Mouse (Mus musculus): ENCODE measurements around the gene Rai2. TPM values are rescaled to one million over a fixed set of nuclear protein-coding genes. Genes with fewer than 3 reads are reported as not detected.
"Not testable (repeated sequence)": the region's sequence is repeated elsewhere in the genome, so short reads cannot be mapped to it uniquely, and the experiment has no call there.

The Rai2 gene
- polyA plus RNA-seq, 1 experiment from 2014 or later = 16.3 TPM

- Histone ChIP-seq H3K27me3 (replicated peaks; ENCODE audit: control insufficient read depth, insufficient read depth, low read length) (no peaks in the 10 kb centered on the region; the same call in none of the 2 replicates), H3K36me3 (ENCODE audit: control insufficient read depth, insufficient read depth, low read length) (no peaks in the 10 kb centered on the region), H3K4me3 (ENCODE audit: low read depth, low read length) (no peak overlapping the region), H3K9ac (ENCODE audit: low read length) (no peak overlapping the region), H3K4me1 (replicated peaks; ENCODE audit: control insufficient read depth, insufficient read depth, low read length) (no peaks in the 10 kb centered on the region), H3K9me3 (ENCODE audit: control insufficient read depth, low read length) (no peaks in the 10 kb centered on the region), H3K27ac (ENCODE audit: low read depth) (no peak overlapping the region), H3K4me2 (ENCODE audit: low read length) (no peak overlapping the region)
- no peak for ATAC-seq (replicated peaks; ENCODE audit: low FRiP score, low TSS enrichment, low read depth)
- WGBS = 85% methylated on average over 2 of the region's 2 CpGs
- DNase-seq (ENCODE audit: low spot score) = no peak
Observed at GRCm38 (mm10) chrX:161753514-161753913, 36.6 kb downstream of the Rai2 start.

- no peak overlapping the region for H3K27ac ChIP-seq (ENCODE audit: low read depth)
- no peak overlapping the region for H3K4me2 ChIP-seq (ENCODE audit: low read length)
- H3K9me3 ChIP-seq (ENCODE audit: control insufficient read depth, low read length) = no peaks in the 10 kb centered on the region
- 74% methylated on average over 12 of the region's 12 CpGs for WGBS
- no peak overlapping the region for H3K4me3 ChIP-seq (ENCODE audit: low read depth, low read length)
- H3K36me3 ChIP-seq (ENCODE audit: control insufficient read depth, insufficient read depth, low read length) = no peaks in the 10 kb centered on the region
- DNase-seq (ENCODE audit: low spot score) (no peak), ATAC-seq (replicated peaks; ENCODE audit: low FRiP score, low TSS enrichment, low read depth) (no peak)
- H3K27me3 ChIP-seq (replicated peaks; ENCODE audit: control insufficient read depth, insufficient read depth, low read length) = no peaks in the 10 kb centered on the region
- no peak overlapping the region for H3K9ac ChIP-seq (ENCODE audit: low read length)
- no peaks in the 10 kb centered on the region for H3K4me1 ChIP-seq (replicated peaks; ENCODE audit: control insufficient read depth, insufficient read depth, low read length)
Observed at GRCm38 (mm10) chrX:161776321-161776962, 59.6 kb downstream of the Rai2 start.

- 77% methylated on average over 6 of the region's 6 CpGs for WGBS
- no peak for DNase-seq (ENCODE audit: low spot score)
- Histone ChIP-seq H3K4me1 (replicated peaks; ENCODE audit: control insufficient read depth, insufficient read depth, low read length) (no peaks in the 10 kb centered on the region), H3K4me3 (ENCODE audit: low read depth, low read length) (no peak overlapping the region), H3K9me3 (ENCODE audit: control insufficient read depth, low read length) (no peaks in the 10 kb centered on the region), H3K36me3 (ENCODE audit: control insufficient read depth, insufficient read depth, low read length) (no peaks in the 10 kb centered on the region), H3K9ac (ENCODE audit: low read length) (no peak overlapping the region), H3K27ac (ENCODE audit: low read depth) (no peak overlapping the region), H3K4me2 (ENCODE audit: low read length) (no peak overlapping the region), H3K27me3 (replicated peaks; ENCODE audit: control insufficient read depth, insufficient read depth, low read length) (no peaks in the 10 kb centered on the region)
- no peak for ATAC-seq (replicated peaks; ENCODE audit: low FRiP score, low TSS enrichment, low read depth)
Observed at GRCm38 (mm10) chrX:161780321-161781034, 63.6 kb downstream of the Rai2 start.

- no peaks in the 10 kb centered on the region for H3K36me3 ChIP-seq (ENCODE audit: control insufficient read depth, insufficient read depth, low read length)
- ATAC-seq (replicated peaks; ENCODE audit: low FRiP score, low TSS enrichment, low read depth) (no peak), DNase-seq (ENCODE audit: low spot score) (no peak)
- no peak overlapping the region for H3K27ac ChIP-seq (ENCODE audit: low read depth)
- no peaks in the 10 kb centered on the region for H3K4me1 ChIP-seq (replicated peaks; ENCODE audit: control insufficient read depth, insufficient read depth, low read length)
- no peak overlapping the region for H3K9ac ChIP-seq (ENCODE audit: low read length)
- WGBS = 28% methylated on average over 6 of the region's 6 CpGs
- no peaks in the 10 kb centered on the region for H3K9me3 ChIP-seq (ENCODE audit: control insufficient read depth, low read length)
- H3K4me3 ChIP-seq (ENCODE audit: low read depth, low read length) = no peak overlapping the region
- H3K4me2 ChIP-seq (ENCODE audit: low read length) = no peak overlapping the region
- 0 out of 2 replicates have a peak, but pooled peaks cover 5% of the 10 kb centered on the region for H3K27me3 ChIP-seq (replicated peaks; ENCODE audit: control insufficient read depth, insufficient read depth, low read length)
Observed at GRCm38 (mm10) chrX:161790182-161790581, 73.3 kb downstream of the Rai2 start.

- H3K27ac ChIP-seq (ENCODE audit: low read depth); H3K36me3 ChIP-seq (ENCODE audit: control insufficient read depth, insufficient read depth, low read length); H3K27me3 ChIP-seq (replicated peaks; ENCODE audit: control insufficient read depth, insufficient read depth, low read length); H3K4me2 ChIP-seq (ENCODE audit: low read length); ATAC-seq (replicated peaks; ENCODE audit: low FRiP score, low TSS enrichment, low read depth); DNase-seq (ENCODE audit: low spot score); H3K4me1 ChIP-seq (replicated peaks; ENCODE audit: control insufficient read depth, insufficient read depth, low read length); H3K9me3 ChIP-seq (ENCODE audit: control insufficient read depth, low read length); H3K9ac ChIP-seq (ENCODE audit: low read length); H3K4me3 ChIP-seq (ENCODE audit: low read depth, low read length): not testable (repeated sequence)
- 17% methylated on average over 2 of the region's 2 CpGs for WGBS
Observed at GRCm38 (mm10) chrX:161826186-161826585, 109.3 kb downstream of the Rai2 start.
